Mouse (Mus musculus) T-cell, adult 2 months (primary cell): ENCODE measurements around the gene Haus7.

Experiments
- DNase-seq: peaks from one replicate; pipeline ENCODE4 v3.0.0; 2022; ENCODE audit warnings: low spot score

Haus7 gene

DNA sequence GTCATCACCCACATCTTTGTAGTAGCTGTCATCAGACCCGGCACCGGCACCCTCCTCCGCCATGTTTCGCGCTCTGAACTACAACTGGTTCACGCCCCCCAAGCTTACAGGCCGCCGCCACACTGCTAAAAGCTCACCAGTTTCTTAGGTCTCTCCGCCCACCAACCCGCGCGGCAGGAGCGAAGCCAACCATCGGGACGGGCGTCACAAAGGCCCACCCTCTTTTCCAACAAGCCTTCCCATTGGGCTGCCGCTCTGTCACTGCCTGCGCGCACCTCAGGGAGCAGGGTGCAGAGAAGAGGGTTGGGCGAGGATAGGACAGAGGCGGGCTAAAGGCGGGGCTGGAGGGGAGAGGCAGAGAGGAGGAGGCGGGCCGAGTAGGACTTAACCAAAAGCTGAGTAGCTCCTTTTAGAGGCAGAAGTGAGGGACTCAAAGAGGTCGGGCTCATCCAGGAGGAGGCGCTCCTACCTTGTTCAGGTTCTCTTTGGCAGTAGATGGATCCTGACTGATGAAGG is at the start of gene Haus7:
TSS of gene Haus7 (minus strand) at position 168 of the 516 bp plus-strand sequence.
- DNase-seq: peak; percentile 96

DNA sequence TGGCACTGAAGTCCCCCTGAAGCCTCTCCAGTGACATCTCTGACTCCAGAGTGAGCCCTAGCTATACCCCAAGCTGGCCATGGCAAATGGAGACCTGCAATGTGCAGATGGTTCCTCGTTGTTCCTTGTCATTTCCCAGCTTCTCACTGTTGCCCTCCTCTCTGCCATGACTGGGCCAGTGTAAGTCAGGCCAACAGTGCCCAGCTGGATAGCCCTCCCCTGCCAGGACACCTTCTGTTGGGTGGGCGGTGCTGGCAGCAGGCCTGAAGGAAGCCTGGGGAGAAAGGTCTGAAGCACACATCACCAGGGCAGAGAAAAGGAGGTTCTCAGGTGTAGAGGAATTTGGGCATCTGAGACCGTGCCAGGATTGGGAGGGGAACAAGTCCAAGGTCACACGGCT is 47.7 kb upstream of the Haus7 start:
- no peak for DNase-seq

DNA sequence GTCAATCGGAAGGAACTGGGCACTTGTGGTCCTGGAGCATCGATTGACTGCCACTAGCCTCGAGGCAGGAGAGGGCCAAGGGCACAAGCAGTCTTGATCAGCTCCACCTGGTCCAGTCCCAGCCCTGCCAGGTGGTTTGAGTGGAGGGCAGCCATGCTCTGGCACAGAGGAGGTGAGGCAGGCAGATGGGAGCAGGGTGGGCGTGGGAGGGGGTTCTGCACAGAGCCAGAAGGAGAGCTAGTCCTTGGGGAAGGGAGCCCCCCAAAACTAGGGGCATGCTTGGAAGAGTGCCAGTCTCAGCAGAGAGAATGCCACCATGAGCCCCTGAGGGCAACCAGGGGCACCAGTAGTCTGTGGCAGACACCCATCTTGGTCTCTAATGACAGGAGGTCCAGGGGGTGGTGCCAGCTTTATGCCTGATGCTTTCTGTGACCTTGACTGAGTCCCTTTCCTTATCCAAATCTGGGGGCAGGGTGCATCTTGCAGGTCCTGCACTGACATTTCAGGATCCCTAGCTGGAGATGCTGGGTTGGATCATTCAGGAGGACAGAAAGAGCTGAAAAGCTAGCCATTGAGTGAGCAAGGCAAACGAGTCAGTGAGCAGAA is 46.4 kb upstream of the Haus7 start:
- no peak for DNase-seq

DNA sequence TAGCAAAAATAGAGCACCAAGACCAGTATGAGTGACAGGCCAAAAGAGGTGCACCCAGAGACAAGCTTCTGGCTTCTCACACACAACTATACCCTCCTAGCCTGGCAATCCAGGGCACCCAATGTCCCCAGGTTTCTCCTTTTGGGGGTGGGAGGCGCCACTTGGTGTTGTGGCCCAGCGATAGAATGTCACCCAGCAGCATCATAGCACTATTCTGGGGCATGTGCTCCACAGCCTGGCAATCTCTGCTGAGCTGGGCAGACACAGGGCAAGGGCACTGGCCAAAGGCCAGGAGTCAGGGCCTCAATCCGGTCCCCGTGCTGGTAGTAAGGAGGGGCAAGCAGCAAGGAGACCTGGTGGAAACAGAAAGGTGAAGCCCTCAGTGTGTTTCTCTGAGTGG is 37.9 kb upstream of the Haus7 start:
- DNase-seq: no peak

DNA sequence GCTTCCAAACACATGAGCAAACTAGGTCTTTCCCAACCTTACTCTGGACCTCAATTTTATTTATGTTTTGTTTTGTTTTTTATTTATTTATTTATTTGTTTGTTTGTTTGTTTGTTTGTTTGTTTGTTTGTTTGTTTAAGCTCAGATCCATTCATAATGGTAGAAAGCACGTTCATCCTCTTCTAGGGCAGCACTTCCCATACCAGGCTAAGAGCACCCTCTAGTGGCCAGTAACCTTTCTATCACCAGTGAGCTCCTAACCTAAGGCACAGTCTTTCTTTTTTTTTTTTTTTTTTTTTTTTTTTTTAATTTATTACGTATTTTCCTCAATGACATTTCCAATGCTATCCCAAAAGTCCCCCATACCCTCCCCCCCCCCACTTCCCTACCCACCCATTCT is 34.7 kb upstream of the Haus7 start:
- DNase-seq: peak; percentile 71

DNA sequence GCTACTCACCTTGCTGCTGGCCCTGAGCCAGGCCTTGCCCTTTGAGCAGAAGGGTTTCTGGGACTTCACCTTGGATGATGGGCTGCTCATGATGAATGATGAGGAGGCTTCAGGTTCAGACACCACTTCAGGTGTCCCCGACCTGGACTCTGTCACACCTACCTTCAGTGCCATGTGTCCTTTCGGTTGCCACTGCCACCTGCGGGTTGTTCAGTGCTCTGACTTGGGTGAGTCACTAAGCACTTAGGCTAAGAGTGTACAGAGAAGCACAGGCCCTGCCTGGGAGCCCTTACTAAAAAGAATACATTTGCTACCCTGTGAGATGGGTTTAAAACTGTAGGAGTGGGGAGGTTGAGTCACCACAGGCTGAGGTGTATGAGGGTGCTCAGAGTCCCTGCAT is 32.0 kb upstream of the Haus7 start:
- DNase-seq: no peak

DNA sequence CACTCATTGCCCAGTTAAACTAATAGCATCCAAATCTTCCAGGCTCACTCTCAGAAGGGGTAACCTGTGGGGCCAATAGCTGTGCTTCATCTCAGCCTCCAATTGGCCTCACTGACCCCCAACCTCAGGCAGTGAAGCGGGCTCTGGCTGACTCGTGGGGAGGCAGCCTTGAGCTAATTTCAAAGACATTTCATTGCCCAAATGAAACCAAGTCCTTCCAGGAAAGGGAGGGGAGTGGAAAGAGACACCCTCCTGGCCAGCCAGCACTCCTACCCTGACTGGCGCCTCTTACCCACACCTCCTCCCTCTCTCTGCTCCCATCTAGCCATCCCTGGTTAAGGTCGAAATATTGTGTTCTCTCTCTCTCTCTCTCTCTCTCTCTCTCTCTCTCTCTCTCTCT is 31.3 kb upstream of the Haus7 start:
- DNase-seq: no peak

DNA sequence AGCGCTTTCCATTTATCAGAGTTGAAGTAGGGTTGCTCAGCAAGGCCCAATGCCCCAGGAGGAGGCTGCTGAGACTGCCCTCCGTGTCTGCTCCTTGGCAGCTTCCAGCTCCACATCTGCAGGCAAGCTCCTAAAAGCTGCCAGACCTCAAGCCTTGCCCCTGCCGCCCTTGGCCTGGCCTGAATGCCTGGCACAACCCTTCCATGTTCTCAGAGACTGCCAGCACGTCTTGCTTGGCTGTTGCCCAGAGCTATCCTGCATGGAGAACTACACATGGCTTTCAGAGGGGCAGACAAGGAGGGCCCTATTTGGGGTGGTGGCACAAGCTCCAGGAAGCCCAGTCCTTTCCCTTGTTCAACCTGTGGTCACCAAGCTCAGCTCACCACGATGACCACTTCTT is 28.1 kb upstream of the Haus7 start:
- no peak for DNase-seq

DNA sequence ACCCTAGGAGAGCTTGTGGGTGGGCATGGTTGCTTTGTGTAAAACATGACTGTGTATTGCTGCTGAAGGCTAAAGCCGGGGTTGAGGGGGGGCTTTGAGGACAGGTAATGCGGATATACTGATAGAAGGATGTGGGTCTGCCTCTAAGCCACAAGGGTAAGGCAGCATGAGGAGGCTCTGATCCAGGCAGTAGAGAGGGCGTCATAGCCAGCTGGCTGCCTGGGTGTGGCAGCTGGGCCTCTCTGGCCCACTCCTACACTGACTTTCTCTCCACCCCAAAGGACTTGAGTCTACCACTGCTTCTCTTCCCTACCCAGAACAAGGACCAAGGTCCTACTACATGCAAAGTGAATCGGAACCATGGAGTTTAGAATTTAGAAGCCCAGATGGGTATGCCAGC is 26.0 kb upstream of the Haus7 start:
- no peak for DNase-seq

DNA sequence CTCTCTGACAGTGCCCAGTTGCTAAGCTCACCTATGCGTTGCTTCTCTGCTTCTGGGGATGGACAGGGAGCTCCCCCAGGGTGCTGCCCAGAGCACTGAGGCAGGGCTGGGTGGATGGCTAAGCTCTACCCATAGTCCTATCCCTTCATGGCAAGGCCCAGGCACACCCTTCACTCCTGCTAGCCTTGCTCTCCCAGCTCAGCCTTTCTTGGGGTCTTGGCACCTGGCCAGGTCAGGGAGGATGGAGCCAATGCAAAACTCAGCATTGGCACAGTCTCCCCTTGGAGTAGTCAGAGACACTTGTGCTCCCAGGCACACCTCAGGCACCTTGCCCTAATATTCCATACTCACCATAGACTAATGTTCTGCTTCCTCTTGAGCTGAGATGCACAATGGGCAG is 25.2 kb upstream of the Haus7 start:
- DNase-seq: no peak

DNA sequence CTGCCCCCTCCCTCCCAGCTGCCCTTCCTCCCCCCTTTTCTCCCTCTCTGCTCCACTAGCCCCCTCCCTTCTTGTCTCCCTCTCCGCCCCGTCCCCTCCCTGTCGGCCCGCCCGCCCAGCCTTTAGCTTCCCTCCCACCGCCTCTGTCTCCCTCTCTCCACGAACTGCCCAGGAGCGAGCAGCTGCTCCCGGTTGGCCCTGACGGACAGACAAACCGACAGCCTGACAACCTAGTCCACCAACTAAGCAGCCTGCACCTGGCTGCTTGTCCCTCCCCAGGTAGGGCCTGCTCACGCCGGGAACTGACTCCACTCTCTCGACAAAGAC is 24.6 kb upstream of the Haus7 start, which contains the start of gene Bgn:
TSS of gene Bgn (plus strand) at position 119 of the 327 bp plus-strand sequence.
- DNase-seq: no peak

DNA sequence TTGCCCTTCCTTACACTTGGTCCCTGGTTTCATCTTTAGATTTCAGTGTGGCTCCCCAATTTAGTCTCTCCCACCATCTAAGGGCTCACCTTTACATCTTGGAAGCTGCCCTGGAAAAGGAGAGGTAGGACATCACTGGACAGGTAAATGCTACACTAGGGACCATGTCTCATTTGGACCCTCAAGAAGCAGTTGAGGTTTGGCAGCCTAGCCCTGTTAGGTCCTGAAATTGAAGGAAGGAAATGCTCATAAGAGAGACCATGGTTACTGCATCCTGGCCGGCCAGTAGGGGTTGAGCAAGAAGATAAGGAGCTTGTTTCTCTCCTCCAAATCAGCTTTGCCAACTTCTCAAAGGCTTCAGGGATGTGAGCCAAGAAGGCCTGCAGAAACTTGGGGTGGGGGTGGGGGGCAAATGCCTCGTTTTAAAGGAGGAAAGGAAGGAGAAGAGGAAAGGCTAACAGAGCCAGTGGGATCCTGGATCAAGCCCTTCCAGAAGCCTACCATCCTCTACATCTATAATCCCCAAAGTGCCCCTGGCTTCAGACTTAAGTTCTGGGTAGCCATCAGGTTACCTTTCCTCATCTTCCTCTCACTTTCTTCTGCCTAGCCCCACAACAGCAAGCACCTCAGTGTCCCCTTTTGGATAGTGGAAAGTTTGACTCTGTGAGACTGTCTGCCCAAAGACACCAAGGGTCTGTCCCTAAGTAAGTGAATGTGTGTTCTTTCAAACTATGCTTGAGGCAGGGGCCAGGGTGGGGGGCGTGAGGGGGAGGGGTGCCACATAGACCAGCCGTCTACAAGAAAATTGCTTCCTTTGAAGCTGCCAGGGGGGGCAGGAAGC is 24.0 kb upstream of the Haus7 start:
- no peak for DNase-seq

DNA sequence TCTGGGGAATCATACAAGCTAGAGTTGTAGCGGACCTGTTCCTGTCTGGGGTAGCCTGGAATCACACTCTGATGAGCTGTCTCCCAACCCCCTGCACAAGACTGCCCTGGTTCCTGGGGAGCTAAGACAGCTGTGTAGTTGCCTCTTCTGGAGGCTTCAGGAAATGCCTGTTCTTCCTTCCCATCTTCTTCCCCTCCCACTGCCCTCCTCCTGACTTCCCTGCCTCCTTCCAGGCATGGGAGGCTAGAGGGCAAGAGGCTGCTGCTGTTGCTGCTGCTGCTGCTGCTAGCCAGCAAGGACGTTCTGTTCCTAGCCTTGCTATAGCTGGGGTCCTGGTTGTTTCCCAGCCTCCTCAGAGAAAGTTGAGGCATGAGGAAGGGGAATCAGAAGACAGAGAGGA is 21.5 kb upstream of the Haus7 start:
- no peak for DNase-seq

DNA sequence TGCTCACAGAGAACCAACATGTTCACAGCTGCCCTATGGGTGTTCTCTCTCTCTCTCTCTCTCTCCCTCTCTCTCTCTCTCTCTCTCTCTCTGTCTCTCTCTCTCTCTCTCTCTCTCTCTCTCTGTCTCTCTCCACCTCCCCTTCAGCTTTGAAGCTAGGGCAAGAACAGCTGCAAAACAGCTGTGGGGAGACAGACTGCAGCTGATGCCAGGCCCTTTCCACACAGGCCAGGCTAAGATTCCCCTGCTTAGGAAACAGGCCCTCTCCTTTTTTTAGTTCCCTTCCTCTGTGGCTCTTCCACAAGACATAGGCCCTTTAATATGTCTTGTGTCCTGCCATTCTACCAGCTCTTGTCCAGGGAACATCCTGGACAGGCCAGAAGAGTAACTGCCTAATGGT is 20.8 kb upstream of the Haus7 start:
- DNase-seq: no peak

DNA sequence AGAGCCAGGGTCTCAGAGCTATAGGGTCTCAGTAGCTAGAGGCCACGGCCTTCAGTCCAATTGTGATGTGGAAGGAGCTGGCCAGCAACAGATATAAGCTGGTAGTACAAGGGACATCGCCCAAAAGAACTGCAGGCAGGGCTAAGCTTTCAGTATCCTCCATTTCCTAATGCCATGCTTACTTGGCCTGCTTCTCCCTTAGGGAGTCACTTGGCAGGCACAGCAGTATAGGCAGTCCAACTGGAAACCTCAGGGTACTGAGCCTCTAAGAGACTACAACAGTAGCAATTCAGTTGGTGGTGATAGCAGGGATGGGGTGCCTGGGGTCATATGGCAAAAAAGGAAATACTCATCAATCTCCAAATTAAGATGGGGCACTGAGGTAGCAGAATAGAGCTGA is 18.7 kb upstream of the Haus7 start:
- DNase-seq: no peak

DNA sequence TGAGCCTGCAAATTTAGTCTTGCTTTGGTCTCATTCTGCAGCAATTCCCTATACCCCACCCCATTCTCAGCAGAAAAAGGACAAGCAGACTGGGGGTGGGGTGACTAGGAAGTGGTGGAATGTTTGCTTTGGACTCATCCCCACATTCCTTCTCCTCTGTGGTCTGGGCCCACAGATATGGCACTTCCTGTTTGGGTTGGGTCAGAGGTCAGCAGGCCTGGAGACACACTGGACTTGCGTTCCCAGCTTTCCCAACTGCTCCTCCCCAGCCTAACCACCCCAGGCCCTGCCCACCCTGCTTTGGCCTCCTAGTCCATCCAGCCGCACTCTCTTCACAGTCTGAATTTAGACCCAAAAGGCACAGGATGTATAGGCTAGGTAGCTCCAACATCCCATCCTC is 17.8 kb upstream of the Haus7 start:
- DNase-seq: no peak

DNA sequence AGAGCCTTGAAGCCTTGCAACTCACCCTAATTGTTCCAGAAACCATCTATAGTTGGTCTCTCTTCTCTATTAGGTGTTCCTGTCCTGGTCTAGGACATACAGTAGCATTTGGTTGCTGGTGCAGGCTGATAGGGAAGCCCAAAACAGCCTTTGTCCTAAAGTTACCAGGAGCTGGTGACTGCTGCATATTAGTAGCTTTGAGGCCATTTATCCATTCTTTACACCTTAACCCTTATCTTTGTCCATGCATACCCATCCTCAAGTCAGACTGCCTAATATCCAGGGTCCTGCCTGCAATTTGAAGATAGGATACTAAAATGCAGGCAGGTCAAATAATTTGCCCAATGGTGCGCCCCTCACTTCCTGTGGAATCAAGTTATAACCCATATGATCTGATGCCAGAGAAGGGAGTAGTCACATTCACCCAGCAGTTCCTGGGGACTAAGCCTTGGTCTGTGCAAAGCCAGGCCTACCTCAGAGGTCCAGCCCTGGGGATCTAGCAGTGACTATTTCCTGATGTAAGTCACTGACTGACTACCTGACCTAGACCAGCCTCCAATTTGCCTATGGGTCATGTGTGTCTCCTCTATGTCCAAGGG is 16.9 kb upstream of the Haus7 start:
- no peak for DNase-seq

DNA sequence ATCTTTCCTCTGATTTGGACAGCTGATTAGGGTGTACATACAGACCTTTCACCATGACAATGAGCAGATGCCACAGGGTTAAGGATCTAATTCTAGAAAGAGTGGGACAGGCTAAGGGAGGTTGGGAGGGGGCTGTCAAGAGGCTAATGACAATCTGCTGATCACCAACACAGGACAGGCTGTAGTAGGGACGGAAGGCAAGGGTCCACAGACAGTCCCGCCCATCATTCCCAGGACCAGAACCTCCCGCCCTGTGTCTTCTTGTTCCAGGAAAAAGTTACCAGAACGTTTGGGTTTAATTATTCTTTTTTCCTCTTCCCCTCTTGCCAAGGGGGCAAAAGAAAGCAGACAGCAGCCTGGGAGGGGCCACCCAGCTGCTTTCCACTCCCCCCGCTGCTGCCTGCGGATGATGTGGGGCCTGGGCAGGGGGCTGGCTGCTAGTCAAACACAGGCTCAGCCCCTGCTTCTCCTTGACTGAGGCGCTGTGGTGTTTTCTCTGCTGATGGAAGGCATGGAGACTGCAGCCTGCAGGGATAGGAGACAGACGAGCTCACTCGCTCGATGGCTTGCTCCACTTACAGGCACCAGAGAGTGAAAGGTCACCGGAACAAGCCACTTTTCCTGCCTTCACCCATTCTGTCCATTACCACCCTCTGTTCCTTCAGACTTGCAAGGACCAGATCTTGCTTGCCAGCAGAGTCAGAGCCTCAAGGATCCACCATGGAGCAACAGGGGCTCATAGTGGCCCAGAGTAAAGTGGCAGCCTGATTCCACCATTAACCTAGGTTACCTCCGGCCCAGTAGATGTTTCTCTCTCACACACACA is 15.7 kb upstream of the Haus7 start:
- DNase-seq: no peak

DNA sequence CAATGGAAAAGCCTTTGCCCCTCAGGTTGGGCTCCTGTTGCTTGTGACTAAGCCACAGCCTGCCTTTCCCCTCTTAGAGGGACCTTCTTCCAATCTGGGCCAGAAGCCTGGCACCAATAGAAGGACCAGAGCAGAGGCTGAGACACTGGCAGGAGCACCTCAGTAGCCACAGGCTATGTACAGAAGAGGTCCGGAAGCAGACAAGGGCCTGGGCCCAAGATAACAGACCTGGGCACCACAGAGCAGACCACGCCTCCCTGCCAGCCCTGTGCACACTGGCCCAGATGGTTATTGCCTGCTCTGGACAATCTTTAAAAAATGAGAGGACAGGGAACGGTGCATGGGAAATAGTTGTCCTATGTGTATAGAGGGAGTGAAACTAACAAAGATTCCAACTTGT is 12.9 kb upstream of the Haus7 start:
- DNase-seq: no peak

DNA sequence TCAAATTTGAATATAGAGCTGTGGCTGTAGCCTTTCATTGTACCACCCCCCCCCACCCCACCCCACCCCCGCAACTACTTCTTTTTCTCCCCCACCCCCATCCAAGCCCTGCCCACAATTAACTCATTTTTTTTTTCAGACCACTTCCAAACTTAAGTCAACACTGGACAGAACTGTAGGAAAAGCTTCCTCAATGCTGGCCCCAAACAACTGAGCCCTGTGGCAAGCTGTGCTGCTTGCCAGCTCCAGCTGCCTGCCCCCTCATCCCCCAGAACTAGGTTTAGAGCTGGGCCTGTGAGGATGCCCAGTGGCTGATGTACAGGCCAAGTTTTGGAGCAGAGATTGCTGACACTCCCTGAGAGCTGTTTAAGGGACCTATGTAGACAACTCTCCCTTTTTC is 9.9 kb upstream of the Haus7 start:
- no peak for DNase-seq

DNA sequence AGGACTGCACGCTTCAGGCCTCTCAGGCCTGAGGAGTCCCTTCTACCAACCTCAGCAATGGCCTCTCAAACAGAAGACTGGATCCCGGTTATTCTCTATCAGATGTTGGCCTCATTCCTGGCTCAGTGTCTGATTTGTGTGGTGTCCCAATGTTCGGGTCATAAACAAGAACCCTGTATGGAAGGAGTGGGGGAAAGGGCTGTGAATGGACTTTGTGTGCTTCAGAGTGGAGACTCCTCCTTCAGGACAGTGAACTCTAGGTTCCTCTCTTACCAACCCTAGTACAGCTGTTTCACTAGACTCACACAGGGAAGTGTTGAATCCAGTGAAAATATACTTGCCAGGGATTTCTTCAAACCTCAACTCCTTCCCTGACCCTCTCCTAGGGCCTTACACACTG is 9.5 kb upstream of the Haus7 start:
- DNase-seq: no peak

DNA sequence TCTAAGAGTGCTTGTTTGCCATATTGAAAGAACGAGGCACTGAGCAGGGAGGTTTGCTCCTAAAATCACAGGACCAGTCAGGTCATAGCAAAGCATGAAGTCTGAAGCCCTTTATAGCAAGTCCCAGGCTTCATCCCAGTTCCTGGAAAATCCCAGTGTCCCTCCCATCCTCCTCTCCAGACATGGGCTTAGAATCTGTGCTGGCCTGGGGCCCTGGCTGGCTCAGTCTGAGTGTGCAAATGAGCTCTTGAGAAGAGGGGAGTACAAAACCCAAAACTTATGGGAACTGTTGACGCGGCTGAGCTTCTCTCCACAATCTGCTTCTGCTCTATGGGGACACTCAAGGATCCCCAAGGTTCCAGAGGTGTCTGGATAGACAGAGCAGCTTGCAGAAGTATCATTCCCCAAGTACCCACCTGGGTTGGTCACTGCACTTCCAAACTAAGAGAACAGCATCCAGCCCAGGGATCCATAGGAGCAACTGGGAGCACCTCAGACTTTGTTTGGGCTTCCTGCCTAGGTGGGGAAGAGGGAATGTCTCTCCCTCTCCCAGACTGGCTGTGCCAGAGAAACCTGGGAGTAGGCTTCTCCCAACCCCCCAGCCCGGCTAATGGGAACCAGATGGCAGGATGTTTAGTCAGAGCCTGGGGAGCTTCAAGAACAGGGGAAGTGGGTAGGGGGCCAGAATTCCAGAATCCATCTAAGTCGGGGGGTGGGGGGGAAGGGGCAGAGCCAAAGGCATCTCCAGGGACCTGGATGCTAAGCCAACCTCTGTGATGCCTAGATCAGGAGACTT is 8.8 kb upstream of the Haus7 start:
- DNase-seq: no peak
